Mouse (Mus musculus) neural tube, embryonic 15.5 days (tissue): Measurements from ENCODE around the gene Usp44. TPM values are rescaled to one million over a fixed set of nuclear protein-coding genes. Genes with fewer than 3 reads are reported as not detected.
"Not testable (repeated sequence)": the region's sequence is repeated elsewhere in the genome, so short reads cannot be mapped to it uniquely, and the experiment has no call there.

Source experiments
- ATAC-seq: fragments of 200-750 bp; cut with Nextera tagmentation; 2 replicates; pipeline ENCODE4 v1.8.0; 2017; ENCODE audit warnings: mild to moderate bottlenecking, moderate TSS enrichment, moderate library complexity; ENCODE audit not compliant: low FRiP score
- H3K27ac ChIP-seq: fragments of 300-500 bp; sonication (generic); replicated peaks from 2 replicates; pipeline ENCODE4 v1.5.1; 2015; ENCODE audit warnings: mild to moderate bottlenecking, inconsistent platforms
- H3K27me3 ChIP-seq: fragments of 300-500 bp; sonication (generic); replicated peaks from 2 replicates; pipeline ENCODE4 v1.6.1; 2015; ENCODE audit warnings: inconsistent platforms
- H3K36me3 ChIP-seq: fragments of 300-500 bp; sonication (generic); 2 replicates; pipeline ENCODE4 v1.6.1; 2015; ENCODE audit warnings: inconsistent platforms
- H3K4me1 ChIP-seq: fragments of 300-500 bp; sonication (generic); 2 replicates; pipeline ENCODE4 v1.6.1; 2015; ENCODE audit warnings: inconsistent platforms
- H3K4me2 ChIP-seq: fragments of 300-500 bp; sonication (generic); 2 replicates; pipeline ENCODE4 v1.6.1; 2015; ENCODE audit warnings: inconsistent platforms, mild to moderate bottlenecking, moderate library complexity
- H3K4me3 ChIP-seq: fragments of 300-500 bp; sonication (generic); replicated peaks from 2 replicates; pipeline ENCODE4 v1.5.1; 2015; ENCODE audit warnings: mild to moderate bottlenecking, inconsistent platforms
- H3K9ac ChIP-seq: fragments of 300-500 bp; sonication (generic); replicated peaks from 2 replicates; pipeline ENCODE4 v1.6.1; 2015; ENCODE audit warnings: mild to moderate bottlenecking, inconsistent platforms
- H3K9me3 ChIP-seq: fragments of 300-500 bp; sonication (generic); replicated peaks from 2 replicates; pipeline ENCODE4 v1.6.1; 2016; ENCODE audit warnings: inconsistent platforms
- WGBS: fragments of 180-500 bp; shearing (Covaris S2); methylation state at CpG from one replicate; pipeline ENCODE4 v1.1.7; 2015; ENCODE audit warnings: mixed read lengths; 5-methylcytosine and 5-hydroxymethylcytosine counted together
- polyA plus RNA-seq: library from polyadenylated mRNA; unstranded; fragments of >200 nt; fragmentation: Nextera tagmentation; extraction: Ambion mirVana; gene quantifications from 2 replicates; pipeline ENCODE4 v1.2.1, GENCODE M21; 2015

Gene Usp44
- 0.08 and 0.37 TPM in 2 replicates for polyA plus RNA-seq

- Histone ChIP-seq H3K27ac (no peak within 1 kb of the TSS), H3K9me3 (no peaks in the 10 kb centered on the region), H3K4me1 (peaks cover 16% of the 10 kb centered on the region), H3K4me2 (peak within 1 kb of the TSS; percentile 19), H3K27me3 (peaks cover 41% of the 10 kb centered on the region), H3K9ac (no peak within 1 kb of the TSS), H3K4me3 (no peak within 1 kb of the TSS), H3K36me3 (no peaks in the 10 kb centered on the region)
- ATAC-seq: no peak
- WGBS: 13% methylated on average over 22 of the region's 22 CpGs
Measured at GRCm38 (mm10) chr10:93830931-93831729, at the start of gene Usp44. TSS of gene Usp44 (plus strand) at chr10:93831555.

- Histone ChIP-seq H3K4me2 (no peak overlapping the region), H3K27ac (no peak overlapping the region), H3K9me3 (no peaks in the 10 kb centered on the region), H3K4me1 (no peaks in the 10 kb centered on the region), H3K9ac (no peak overlapping the region), H3K27me3 (no peaks in the 10 kb centered on the region), H3K36me3 (no peaks in the 10 kb centered on the region), H3K4me3 (no peak overlapping the region)
- WGBS: 64% methylated on average over 15 of the region's 15 CpGs
- ATAC-seq: no peak
Measured at GRCm38 (mm10) chr10:93783216-93784013, 47.9 kb upstream of the Usp44 start.

- Histone ChIP-seq H3K4me3 (no peak overlapping the region), H3K9ac (no peak overlapping the region), H3K36me3 (no peaks in the 10 kb centered on the region), H3K27me3 (no peaks in the 10 kb centered on the region), H3K4me2 (no peak overlapping the region), H3K27ac (no peak overlapping the region), H3K9me3 (no peaks in the 10 kb centered on the region), H3K4me1 (0 out of 2 replicates have a peak, but pooled peaks cover 4% of the 10 kb centered on the region)
- no peak for ATAC-seq
- 72% methylated on average over 8 of the region's 8 CpGs for WGBS
Measured at GRCm38 (mm10) chr10:93799711-93800362, 31.5 kb upstream of the Usp44 start.

- H3K9me3 ChIP-seq: no peaks in the 10 kb centered on the region
- no peaks in the 10 kb centered on the region for H3K36me3 ChIP-seq
- H3K27ac ChIP-seq: no peak overlapping the region
- 0 out of 2 replicates have a peak, but pooled peaks cover 4% of the 10 kb centered on the region for H3K4me1 ChIP-seq
- 62% methylated on average over 4 of the region's 4 CpGs for WGBS
- H3K4me2 ChIP-seq: no peak overlapping the region
- no peak overlapping the region for H3K4me3 ChIP-seq
- no peak for ATAC-seq
- no peaks in the 10 kb centered on the region for H3K27me3 ChIP-seq
- no peak overlapping the region for H3K9ac ChIP-seq
Measured at GRCm38 (mm10) chr10:93800363-93800722, 31.0 kb upstream of the Usp44 start.

GRCm38 (mm10) chr10:93800895-93801294 is 30.5 kb upstream of the Usp44 start:
- no peaks in the 10 kb centered on the region for H3K9me3 ChIP-seq
- H3K9ac ChIP-seq: no peak overlapping the region
- no peak overlapping the region for H3K4me2 ChIP-seq
- H3K4me1 ChIP-seq: 0 out of 2 replicates have a peak, but pooled peaks cover 4% of the 10 kb centered on the region
- 87% methylated on average over 5 of the region's 5 CpGs for WGBS
- no peak for ATAC-seq
- H3K27me3 ChIP-seq: no peaks in the 10 kb centered on the region
- H3K27ac ChIP-seq: no peak overlapping the region
- H3K4me3 ChIP-seq: no peak overlapping the region
- no peaks in the 10 kb centered on the region for H3K36me3 ChIP-seq

GRCm38 (mm10) chr10:93803199-93803598 is 28.2 kb upstream of the Usp44 start:
- H3K9me3 ChIP-seq: no peaks in the 10 kb centered on the region
- no peak for ATAC-seq
- H3K4me1 ChIP-seq: 0 out of 2 replicates have a peak, but pooled peaks cover 4% of the 10 kb centered on the region
- 80% methylated on average over 6 of the region's 6 CpGs for WGBS
- H3K4me3 ChIP-seq: no peak overlapping the region
- H3K27ac ChIP-seq: no peak overlapping the region
- no peak overlapping the region for H3K4me2 ChIP-seq
- no peaks in the 10 kb centered on the region for H3K27me3 ChIP-seq
- no peaks in the 10 kb centered on the region for H3K36me3 ChIP-seq
- H3K9ac ChIP-seq: no peak overlapping the region

- not testable (repeated sequence) for H3K4me1 ChIP-seq, H3K4me2 ChIP-seq, H3K9ac ChIP-seq, H3K27me3 ChIP-seq, H3K27ac ChIP-seq, H3K36me3 ChIP-seq, ATAC-seq, H3K4me3 ChIP-seq, H3K9me3 ChIP-seq
- WGBS: 98% methylated on average over 8 of the region's 8 CpGs
Measured at GRCm38 (mm10) chr10:93809438-93809837, 21.9 kb upstream of the Usp44 start.

- Histone ChIP-seq H3K36me3 (no peaks in the 10 kb centered on the region), H3K27me3 (no peaks in the 10 kb centered on the region)
- no peak for ATAC-seq
Measured at GRCm38 (mm10) chr10:93810590-93811185, 20.7 kb upstream of the Usp44 start.

GRCm38 (mm10) chr10:93812098-93812497 is 19.3 kb upstream of the Usp44 start:
- H3K36me3 ChIP-seq: no peaks in the 10 kb centered on the region
- no peak for ATAC-seq
- no peak overlapping the region for H3K9ac ChIP-seq
- 90% methylated on average over 7 of the region's 7 CpGs for WGBS
- no peak overlapping the region for H3K4me3 ChIP-seq
- no peak overlapping the region for H3K4me2 ChIP-seq
- no peak overlapping the region for H3K27ac ChIP-seq
- H3K4me1 ChIP-seq: 0 out of 2 replicates have a peak, but pooled peaks cover 4% of the 10 kb centered on the region
- H3K9me3 ChIP-seq: no peaks in the 10 kb centered on the region
- no peaks in the 10 kb centered on the region for H3K27me3 ChIP-seq

More at GRCm38 (mm10) chr10:93810590-93811185, 20.7 kb upstream of the Usp44 start:
- WGBS: 21% methylated on average over 7 of the region's 7 CpGs
- no peak overlapping the region for H3K4me3 ChIP-seq
- H3K9ac ChIP-seq: no peak overlapping the region
- no peak overlapping the region for H3K27ac ChIP-seq
- H3K4me1 ChIP-seq: 0 out of 2 replicates have a peak, but pooled peaks cover 4% of the 10 kb centered on the region
- H3K4me2 ChIP-seq: no peak overlapping the region
- no peaks in the 10 kb centered on the region for H3K9me3 ChIP-seq

GRCm38 (mm10) chr10:93812774-93813415 is 18.5 kb upstream of the Usp44 start:
- no peak for ATAC-seq
- H3K27me3 ChIP-seq: no peaks in the 10 kb centered on the region; the same call in 1 of the 2 replicates
- H3K9ac ChIP-seq: no peak overlapping the region
- 12% methylated on average over 10 of the region's 10 CpGs for WGBS
- 0 out of 2 replicates have a peak, but pooled peaks cover 4% of the 10 kb centered on the region for H3K4me1 ChIP-seq
- H3K4me2 ChIP-seq: peak overlapping the region; percentile 43; the same call in 1 of the 2 replicates
- H3K27ac ChIP-seq: no peak overlapping the region
- H3K36me3 ChIP-seq: no peaks in the 10 kb centered on the region
- no peaks in the 10 kb centered on the region for H3K9me3 ChIP-seq
- no peak overlapping the region for H3K4me3 ChIP-seq

- Histone ChIP-seq H3K4me2 (no peak overlapping the region), H3K4me3 (no peak overlapping the region), H3K27me3 (no peaks in the 10 kb centered on the region; the same call in 1 of the 2 replicates), H3K27ac (no peak overlapping the region), H3K9ac (no peak overlapping the region), H3K4me1 (0 out of 2 replicates have a peak, but pooled peaks cover 4% of the 10 kb centered on the region), H3K36me3 (no peaks in the 10 kb centered on the region), H3K9me3 (no peaks in the 10 kb centered on the region)
- WGBS: 52% methylated on average over 10 of the region's 10 CpGs
- no peak for ATAC-seq
Measured at GRCm38 (mm10) chr10:93813755-93814154, 17.6 kb upstream of the Usp44 start.
